Mouse (Mus musculus) midbrain, embryonic 12.5 days (tissue): Measurements from ENCODE around the gene 4932414N04Rik. TPM values are rescaled to one million over a fixed set of nuclear protein-coding genes. Genes with fewer than 3 reads are reported as not detected.
"Not testable (repeated sequence)": the region's sequence is repeated elsewhere in the genome, so short reads cannot be mapped to it uniquely, and the experiment has no call there.

Source experiments
- ATAC-seq: fragments of 200-750 bp; cut with Nextera tagmentation; 2 replicates; pipeline ENCODE4 v1.8.0; 2017; ENCODE audit warnings: low read depth, moderate TSS enrichment, moderate library complexity; ENCODE audit not compliant: low FRiP score
- H3K27ac ChIP-seq: fragments of 300-500 bp; sonication (generic); replicated peaks from 2 replicates; pipeline ENCODE4 v1.5.1; 2016; ENCODE audit warnings: mild to moderate bottlenecking
- H3K27me3 ChIP-seq: fragments of 300-500 bp; sonication (generic); 2 replicates; pipeline ENCODE4 v1.6.1; 2016; ENCODE audit warnings: mild to moderate bottlenecking
- H3K36me3 ChIP-seq: fragments of 300-500 bp; sonication (generic); 2 replicates; pipeline ENCODE4 v1.6.1; 2016
- H3K4me1 ChIP-seq: fragments of 300-500 bp; sonication (generic); 2 replicates; pipeline ENCODE4 v1.6.1; 2016
- H3K4me2 ChIP-seq: fragments of 300-500 bp; sonication (generic); replicated peaks from 2 replicates; pipeline ENCODE4 v1.6.1; 2016; ENCODE audit warnings: mild to moderate bottlenecking, moderate library complexity
- H3K4me3 ChIP-seq: fragments of 300-500 bp; sonication (generic); 2 replicates; pipeline ENCODE4 v1.5.1; 2016; ENCODE audit warnings: mild to moderate bottlenecking
- H3K9ac ChIP-seq: fragments of 300-500 bp; sonication (generic); replicated peaks from 2 replicates; pipeline ENCODE4 v1.6.1; 2016; ENCODE audit warnings: mild to moderate bottlenecking, moderate library complexity
- H3K9me3 ChIP-seq: fragments of 300-500 bp; sonication (generic); 2 replicates; pipeline ENCODE4 v1.6.1; 2016; ENCODE audit warnings: mild to moderate bottlenecking
- WGBS: fragments of 180-500 bp; shearing (Covaris S2); methylation state at CpG from one replicate; pipeline ENCODE4 v1.1.7; 2016; 5-methylcytosine and 5-hydroxymethylcytosine counted together
- polyA plus RNA-seq: library from polyadenylated mRNA; unstranded; fragments of >200 nt; fragmentation: Nextera tagmentation; extraction: Ambion mirVana; gene quantifications from 2 replicates; pipeline ENCODE4 v1.2.1, GENCODE M21; 2016

Gene 4932414N04Rik
- polyA plus RNA-seq: not detected in 2 replicates

DNA sequence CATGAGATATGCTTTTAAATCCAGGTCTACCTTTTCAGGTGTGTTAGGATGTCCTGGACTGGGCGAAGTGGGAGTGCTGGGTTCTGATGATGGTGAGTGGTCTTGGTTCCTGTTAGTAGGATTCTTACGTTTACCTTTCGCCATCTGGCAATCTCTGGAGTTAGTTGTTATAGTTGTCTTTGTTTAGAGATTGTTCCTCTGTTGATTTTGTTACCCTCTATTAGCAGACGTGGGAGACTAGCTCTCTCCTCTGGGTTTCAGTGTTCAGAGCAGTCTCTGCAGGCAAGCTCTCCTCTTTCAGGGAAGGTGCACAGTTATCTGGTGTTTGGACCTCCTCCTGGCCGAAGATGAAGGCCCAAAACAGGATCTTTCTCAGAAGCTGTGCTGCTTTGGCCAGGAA lies at the start of gene 4932414N04Rik:
4932414N04Rik (plus strand) TSS at position 301 of the 400 bp plus-strand sequence.
- H3K9ac ChIP-seq, H3K4me3 ChIP-seq, ATAC-seq, H3K27ac ChIP-seq, H3K4me1 ChIP-seq, H3K27me3 ChIP-seq, H3K9me3 ChIP-seq, H3K36me3 ChIP-seq, H3K4me2 ChIP-seq: not testable (repeated sequence)
- WGBS: 79% methylated on average over 2 of the region's 5 CpGs

DNA sequence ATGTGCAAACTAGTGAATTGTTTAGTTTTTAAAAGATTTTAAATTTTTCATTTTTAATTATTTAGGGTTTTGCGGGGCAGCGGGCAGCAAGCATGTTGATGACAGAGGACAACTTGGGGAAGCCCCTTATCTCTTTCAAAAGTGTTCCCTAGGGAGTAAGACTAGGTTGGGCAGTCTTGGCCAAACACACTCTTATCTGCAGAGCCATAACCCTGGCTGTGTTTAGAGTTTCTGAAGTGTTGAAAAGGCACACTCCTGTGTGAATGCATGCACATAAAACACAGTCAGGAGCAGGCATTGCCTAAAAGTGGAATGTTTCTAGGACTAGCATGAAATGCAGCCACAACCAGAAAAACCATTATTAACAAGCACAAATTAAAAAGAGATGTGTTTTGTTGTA lies 75.9 kb downstream of the 4932414N04Rik start:
- no peaks in the 10 kb centered on the region for H3K27me3 ChIP-seq
- no peaks in the 10 kb centered on the region for H3K9me3 ChIP-seq
- no peaks in the 10 kb centered on the region for H3K36me3 ChIP-seq
- H3K4me2 ChIP-seq: no peak overlapping the region
- no peak for ATAC-seq
- no peak overlapping the region for H3K4me3 ChIP-seq
- no peak overlapping the region for H3K9ac ChIP-seq
- H3K4me1 ChIP-seq: no peaks in the 10 kb centered on the region
- 87% methylated on average over 2 of the region's 2 CpGs for WGBS
- H3K27ac ChIP-seq: no peak overlapping the region

DNA sequence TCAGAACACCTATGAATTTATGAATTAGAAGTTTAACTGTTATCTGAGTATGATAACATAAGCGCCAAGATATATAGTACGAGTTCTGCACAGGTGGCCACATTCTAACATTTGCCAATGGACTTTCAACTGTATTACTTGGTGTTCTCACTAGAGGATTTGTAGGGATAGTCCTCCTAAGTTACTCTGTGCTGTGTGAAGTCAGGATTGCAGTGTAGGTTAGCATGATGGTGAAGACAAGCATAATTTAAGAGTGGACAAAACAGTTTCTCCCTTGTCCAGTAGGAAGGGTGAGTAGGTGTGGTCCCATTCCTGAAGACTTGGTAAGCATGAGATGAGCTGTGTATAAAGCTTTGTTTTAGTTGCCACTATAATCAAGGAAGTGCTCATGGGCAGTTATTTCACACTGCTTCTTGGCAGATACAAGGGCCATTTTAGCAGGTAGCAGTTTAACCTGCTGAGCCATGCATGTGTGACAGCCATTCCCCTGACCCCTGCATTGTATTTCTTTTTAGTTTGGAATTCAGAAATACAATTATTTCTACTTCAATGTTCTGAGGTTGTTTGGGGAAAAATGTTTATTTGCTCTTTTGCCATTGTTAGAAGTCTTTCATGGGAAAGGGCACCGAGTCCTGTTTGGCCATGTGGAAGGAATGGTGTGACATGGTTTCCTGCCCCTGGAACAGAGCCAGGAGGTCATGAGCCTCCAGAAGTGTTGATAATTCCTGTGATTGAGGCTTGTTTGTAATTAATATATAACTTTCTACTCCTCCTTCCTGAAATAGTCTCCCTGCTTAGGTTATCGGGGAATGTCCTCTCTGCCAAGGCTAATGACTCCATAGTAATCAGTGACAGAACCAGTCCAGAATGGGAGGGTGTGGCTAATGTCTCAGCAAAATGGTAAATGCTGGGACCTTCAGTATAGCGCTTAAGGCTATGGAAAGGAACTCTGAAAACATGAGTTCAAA lies 83.8 kb downstream of the 4932414N04Rik start:
- Histone ChIP-seq H3K27me3 (no peaks in the 10 kb centered on the region), H3K9me3 (no peaks in the 10 kb centered on the region), H3K27ac (no peak overlapping the region), H3K4me1 (no peaks in the 10 kb centered on the region), H3K4me2 (no peak overlapping the region), H3K9ac (no peak overlapping the region), H3K4me3 (no peak overlapping the region), H3K36me3 (no peaks in the 10 kb centered on the region)
- 86% methylated on average over 5 of the region's 5 CpGs for WGBS
- no peak for ATAC-seq

DNA sequence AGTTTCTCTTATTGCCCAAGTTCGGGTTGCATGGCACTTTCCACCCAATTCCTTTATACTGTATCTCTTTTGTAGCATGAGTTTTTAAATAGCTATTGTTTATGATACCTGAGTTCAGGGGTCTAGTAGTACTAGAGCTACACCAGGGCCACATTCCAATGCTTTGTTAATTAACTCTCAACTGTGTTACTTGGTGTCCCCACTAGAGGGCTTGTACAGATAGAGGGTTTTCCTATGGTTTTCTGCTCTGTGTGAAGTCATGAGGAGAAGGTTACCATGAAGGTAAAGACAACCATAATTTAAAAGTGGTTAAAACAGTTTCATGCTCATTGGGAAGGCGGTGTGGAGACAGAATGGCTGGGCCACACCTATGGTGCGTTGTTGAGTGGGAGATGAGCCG lies 88.3 kb downstream of the 4932414N04Rik start:
- Histone ChIP-seq H3K4me3 (no peak overlapping the region), H3K4me2 (no peak overlapping the region), H3K36me3 (no peaks in the 10 kb centered on the region), H3K27me3 (no peaks in the 10 kb centered on the region), H3K9ac (no peak overlapping the region), H3K4me1 (no peaks in the 10 kb centered on the region), H3K9me3 (no peaks in the 10 kb centered on the region), H3K27ac (no peak overlapping the region)
- 74% methylated on average over 4 of the region's 4 CpGs for WGBS
- no peak for ATAC-seq

DNA sequence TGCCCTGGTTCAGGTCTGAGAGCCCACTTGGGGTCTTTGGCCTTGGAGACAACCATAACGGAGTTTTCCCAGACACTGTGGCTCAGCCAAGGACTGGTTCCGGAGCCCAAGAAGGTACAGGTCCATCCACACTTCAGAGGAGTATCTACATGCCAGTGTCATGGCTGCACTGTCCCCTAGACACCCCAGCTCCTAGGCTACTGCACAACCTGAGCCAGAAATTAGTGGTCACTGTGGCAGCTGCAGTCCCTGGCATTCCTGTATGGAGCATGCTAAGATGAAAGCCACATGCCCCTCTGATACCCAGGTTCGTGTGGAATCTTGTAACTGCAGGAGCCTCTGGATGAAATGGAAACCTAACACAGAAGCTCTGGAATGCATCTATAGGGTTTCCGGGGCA lies 99.9 kb downstream of the 4932414N04Rik start:
- Histone ChIP-seq H3K36me3 (no peaks in the 10 kb centered on the region), H3K27me3 (no peaks in the 10 kb centered on the region), H3K27ac (no peak overlapping the region), H3K4me2 (no peak overlapping the region), H3K9ac (no peak overlapping the region), H3K4me1 (no peaks in the 10 kb centered on the region), H3K9me3 (peaks cover 2% of the 10 kb centered on the region; the same call in 1 of the 2 replicates), H3K4me3 (no peak overlapping the region)
- WGBS: 77% methylated on average over 4 of the region's 4 CpGs
- 0 out of 2 replicates have a peak, but pooled peaks have one; percentile 52 for ATAC-seq

DNA sequence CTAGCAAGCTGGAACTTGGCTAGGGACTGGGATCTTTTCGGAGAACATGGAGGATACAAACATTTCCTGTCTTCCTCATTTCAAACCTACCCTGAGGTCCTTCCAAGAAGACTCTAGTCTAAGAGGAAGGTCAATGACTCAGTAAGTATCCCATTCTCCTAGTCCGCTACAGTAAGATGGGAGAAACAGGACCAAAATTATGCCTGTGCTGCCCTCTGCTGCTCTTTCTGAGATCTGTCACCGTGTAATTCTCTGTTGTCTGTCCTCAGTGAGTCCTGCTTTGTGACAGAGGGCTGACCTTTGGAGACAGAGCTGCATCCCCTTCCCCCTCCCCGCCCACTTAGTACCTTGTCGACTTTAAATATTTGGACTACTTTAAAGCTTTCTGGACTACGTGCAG lies 100.5 kb downstream of the 4932414N04Rik start:
- Histone ChIP-seq H3K4me1 (no peaks in the 10 kb centered on the region), H3K27me3 (no peaks in the 10 kb centered on the region)
- peak; percentile 89 for ATAC-seq

DNA sequence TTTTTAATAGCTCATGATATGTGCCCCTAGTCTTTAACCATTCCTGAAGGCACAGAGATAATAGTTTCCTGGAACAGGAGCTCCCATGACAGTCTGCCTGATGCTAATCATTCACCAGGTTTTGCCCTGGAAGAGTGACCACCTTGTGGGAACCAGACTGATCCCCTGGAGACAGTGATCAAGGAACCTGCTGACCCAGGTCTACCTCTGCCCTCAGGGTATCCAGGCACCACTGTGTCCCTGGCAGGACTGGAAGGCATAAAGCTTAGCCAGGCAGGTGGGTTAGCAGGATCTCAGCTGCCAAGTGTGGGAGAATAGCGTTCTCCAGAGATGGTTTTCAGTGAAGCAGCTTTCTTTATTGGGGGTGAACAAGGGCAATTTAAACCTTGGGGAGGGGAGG lies 109.1 kb downstream of the 4932414N04Rik start:
- Histone ChIP-seq H3K4me2 (no peak overlapping the region), H3K27me3 (no peaks in the 10 kb centered on the region), H3K36me3 (no peaks in the 10 kb centered on the region), H3K9ac (no peak overlapping the region), H3K4me3 (no peak overlapping the region), H3K27ac (no peak overlapping the region), H3K4me1 (no peaks in the 10 kb centered on the region), H3K9me3 (no peaks in the 10 kb centered on the region)
- ATAC-seq: no peak
- WGBS: 86% methylated on average over 1 of the region's 1 CpGs

More for the DNA sequence above, 100.5 kb downstream of the 4932414N04Rik start:
- Histone ChIP-seq H3K9me3 (peaks cover 2% of the 10 kb centered on the region; the same call in 1 of the 2 replicates), H3K9ac (no peak overlapping the region), H3K4me2 (no peak overlapping the region), H3K4me3 (no peak overlapping the region), H3K27ac (no peak overlapping the region), H3K36me3 (no peaks in the 10 kb centered on the region)
- WGBS: 25% methylated on average over 6 of the region's 6 CpGs

DNA sequence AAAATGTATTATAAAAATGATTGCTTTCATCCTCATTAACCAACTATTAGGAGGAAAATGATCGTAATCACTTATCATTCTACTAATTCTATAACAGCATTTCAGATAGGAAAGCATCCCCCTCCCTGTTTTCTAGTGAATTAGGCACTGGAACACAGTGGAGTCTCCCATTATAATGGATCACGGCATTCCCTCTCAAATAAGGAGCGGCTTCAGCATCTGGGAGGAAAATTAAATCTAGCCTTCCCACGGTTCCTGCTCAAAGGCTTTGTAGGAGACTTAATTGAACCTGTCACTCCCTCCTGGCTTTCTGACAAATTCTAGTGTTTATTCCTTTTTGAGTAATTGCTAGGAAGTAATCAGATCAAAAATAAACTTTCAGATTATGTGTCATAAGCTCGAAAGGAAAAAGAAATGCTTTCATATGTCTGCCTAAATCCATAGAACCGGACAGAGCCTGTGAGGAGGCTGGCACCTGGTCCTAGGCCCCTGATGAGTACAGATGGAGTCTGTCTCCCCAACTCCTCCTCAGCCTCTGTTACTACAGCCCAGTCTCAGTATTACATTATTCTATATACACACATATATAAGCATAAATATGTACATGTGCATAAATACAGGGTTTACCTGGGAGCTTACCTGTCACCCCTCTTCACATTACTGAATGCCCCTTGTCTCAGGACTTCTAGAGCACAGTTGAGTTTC lies 111.1 kb downstream of the 4932414N04Rik start:
- Histone ChIP-seq H3K27me3 (no peaks in the 10 kb centered on the region), H3K4me1 (no peaks in the 10 kb centered on the region), H3K4me3 (no peak overlapping the region), H3K4me2 (no peak overlapping the region), H3K9me3 (no peaks in the 10 kb centered on the region), H3K9ac (no peak overlapping the region), H3K36me3 (no peaks in the 10 kb centered on the region), H3K27ac (no peak overlapping the region)
- ATAC-seq: 0 out of 2 replicates have a peak, but pooled peaks have one; percentile 12
- 55% methylated on average over 6 of the region's 6 CpGs for WGBS

DNA sequence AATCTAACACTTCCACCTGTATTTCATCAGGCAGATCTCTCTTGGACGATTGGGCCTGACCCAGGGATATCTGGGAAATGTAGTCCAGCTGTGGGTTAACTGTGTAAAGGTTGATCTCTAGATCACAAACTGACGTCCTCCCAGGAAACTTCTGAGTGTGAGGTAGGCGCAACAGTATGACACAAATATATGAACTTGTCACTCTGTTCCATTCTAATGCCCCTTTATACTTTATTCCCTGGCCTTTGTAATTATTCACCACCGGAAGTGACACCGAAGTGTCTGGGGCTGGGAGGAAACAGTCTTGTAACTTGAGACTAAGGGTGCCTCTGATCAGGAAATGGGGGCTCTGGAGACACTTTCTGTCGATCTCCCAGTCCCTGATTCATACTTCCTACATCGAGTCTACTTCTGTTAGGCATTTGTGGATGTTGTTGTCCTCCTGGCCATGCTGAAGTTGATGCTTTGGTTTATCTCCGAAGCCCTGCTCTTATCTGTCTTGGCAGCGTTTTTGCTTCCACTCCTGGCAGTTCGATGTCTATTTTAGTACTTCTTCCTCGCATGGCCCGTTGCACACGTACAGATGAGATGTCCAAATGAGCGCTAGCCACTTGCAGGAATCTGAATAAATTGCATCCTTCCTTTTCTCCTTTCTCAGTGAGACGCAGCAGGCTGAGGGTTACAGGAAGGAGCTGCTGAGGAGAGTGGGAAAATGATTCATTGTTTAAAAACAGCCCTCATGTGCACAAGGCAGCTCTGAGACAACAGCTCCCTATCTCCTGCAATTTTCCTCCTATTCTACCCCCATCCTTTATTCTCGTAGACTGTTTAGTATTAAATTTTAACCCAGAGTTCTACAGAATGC lies 126.2 kb downstream of the 4932414N04Rik start:
- H3K27ac ChIP-seq: no peak overlapping the region
- no peak for ATAC-seq
- no peaks in the 10 kb centered on the region for H3K36me3 ChIP-seq
- H3K27me3 ChIP-seq: no peaks in the 10 kb centered on the region
- H3K4me3 ChIP-seq: no peak overlapping the region
- 67% methylated on average over 16 of the region's 16 CpGs for whole genome bisulfite sequencing
- H3K4me1 ChIP-seq: no peaks in the 10 kb centered on the region
- H3K9me3 ChIP-seq: no peaks in the 10 kb centered on the region
- no peak overlapping the region for H3K4me2 ChIP-seq
- no peak overlapping the region for H3K9ac ChIP-seq

DNA sequence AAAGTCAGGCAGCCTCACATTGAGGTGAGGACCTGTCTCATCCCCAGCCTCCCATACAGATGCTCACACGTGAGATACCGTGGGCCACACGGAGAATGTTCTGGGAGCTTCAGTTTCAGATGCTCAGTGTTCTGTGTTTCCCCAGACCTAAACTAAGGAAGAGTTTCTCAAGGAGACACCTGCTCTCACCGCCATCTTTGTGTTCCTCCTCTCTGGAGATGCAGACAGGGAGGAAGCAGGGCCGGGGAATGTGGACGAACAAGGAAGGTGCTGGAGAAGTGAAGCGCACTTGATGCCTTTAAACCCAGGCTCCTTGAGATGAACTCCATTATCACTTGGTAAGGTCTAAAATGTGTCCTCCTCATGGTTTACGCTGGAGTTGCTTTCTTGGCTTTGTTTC lies 127.4 kb downstream of the 4932414N04Rik start:
- not testable (repeated sequence) for H3K27ac ChIP-seq, H3K9me3 ChIP-seq, H3K9ac ChIP-seq, H3K27me3 ChIP-seq, H3K36me3 ChIP-seq, H3K4me2 ChIP-seq, H3K4me3 ChIP-seq, H3K4me1 ChIP-seq, ATAC-seq
- WGBS: 90% methylated on average over 8 of the region's 8 CpGs

DNA sequence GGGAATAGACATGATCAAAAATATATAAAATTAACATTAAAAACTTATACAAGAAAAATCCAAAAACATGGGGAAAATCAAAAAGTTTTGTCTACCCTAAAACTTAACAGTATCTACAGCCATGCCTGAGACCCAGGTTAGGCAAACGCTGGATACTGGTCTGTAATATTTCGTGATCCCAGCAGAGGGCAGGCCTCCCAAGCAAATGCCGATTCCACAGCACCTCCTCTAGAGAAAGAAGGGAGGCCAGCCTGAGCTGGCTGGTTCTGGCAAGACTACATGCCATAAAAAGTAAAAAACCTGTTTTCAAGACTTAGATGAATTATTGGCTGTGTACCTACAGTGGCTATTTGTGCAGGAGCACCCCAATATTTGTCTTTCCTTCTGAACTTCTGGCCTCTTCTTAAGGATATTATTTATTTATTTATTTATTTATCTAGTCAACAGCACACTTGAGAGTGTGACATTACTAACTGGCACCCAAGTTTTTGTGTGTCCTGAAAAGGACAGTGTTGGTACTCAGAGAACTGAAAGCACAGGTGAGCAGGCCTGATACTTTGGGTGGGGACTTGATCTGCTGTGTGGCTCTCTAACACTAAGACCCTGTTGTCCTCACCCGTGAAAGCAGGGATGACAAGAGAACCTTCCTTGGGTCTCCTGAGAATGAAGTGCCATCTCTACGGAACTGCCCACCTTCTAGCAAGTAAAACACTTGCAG lies 128.6 kb downstream of the 4932414N04Rik start:
- Histone ChIP-seq H3K9ac (no peak overlapping the region), H3K4me3 (no peak overlapping the region), H3K36me3 (no peaks in the 10 kb centered on the region), H3K4me2 (no peak overlapping the region), H3K27ac (no peak overlapping the region), H3K4me1 (no peaks in the 10 kb centered on the region), H3K9me3 (no peaks in the 10 kb centered on the region), H3K27me3 (no peaks in the 10 kb centered on the region)
- 34% methylated on average over 5 of the region's 5 CpGs for whole genome bisulfite sequencing
- ATAC-seq: peak; percentile 94
